Mouse (Mus musculus): Measurements from ENCODE around the gene Cxcl17. TPM values are rescaled to one million over a fixed set of nuclear protein-coding genes. Genes with fewer than 3 reads are reported as not detected.

Cxcl17 gene
- polyA plus RNA-seq, 1 experiment from 2014 or later = 0.58 TPM

DNA sequence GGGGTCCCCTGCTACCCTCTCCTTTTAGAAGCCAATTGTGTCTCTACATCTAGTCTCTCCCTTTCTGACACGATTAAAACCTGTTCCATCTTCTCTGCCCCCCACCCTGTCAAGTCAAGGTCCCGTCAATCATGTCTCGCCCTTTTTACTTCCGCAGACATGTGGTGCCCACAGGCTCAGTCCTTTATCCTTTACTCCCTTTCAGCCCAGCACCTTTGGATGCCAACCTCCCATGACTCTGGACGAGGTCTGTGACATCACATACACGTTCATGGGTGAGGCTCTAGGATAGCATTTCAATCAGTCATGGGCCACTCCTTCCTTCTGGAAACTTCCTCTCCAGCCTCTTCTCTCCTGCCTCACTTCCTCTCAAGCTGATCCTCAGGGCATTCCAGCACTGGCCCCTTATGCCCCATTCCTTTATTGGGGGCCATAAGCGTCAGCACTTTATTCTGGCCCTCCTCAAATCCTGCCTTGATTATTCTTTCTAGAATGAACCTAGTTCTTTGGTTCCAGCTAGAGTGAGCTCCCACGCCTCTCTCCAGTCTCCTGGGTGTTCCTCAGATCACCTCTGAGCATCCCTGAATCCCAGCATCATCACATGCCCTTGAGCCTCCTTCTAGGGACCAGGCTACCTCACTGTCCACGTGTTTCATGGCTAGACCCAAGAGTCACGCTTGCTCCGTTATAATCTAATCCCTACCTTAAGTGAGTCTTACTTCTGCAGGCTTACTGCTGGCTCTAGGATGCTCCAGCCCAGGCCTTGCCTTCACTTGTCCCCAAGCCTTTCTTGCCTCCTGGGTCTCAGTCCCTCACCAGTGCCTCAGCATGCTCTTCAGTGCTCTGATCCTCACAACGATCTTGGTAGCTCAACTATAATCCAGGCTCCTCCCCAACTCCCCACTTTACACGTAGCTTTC is 34.2 kb downstream of the Cxcl17 start:
- Histone ChIP-seq H3K27me3 (ENCODE audit: control insufficient read depth, insufficient read depth, low read length) (no peaks in the 10 kb centered on the region), H3K4me3 (ENCODE audit: low read depth, low read length) (no peak overlapping the region), H3K4me1 (ENCODE audit: control insufficient read depth, insufficient read depth, low read length) (no peaks in the 10 kb centered on the region; the same call in 1 of the 2 replicates), H3K4me2 (replicated peaks; ENCODE audit: low read depth, low read length) (no peak overlapping the region), H3K36me3 (ENCODE audit: control insufficient read depth, insufficient read depth, low read length) (peaks cover 6% of the 10 kb centered on the region; the same call in 1 of the 2 replicates), H3K27ac (ENCODE audit: low read length) (no peak overlapping the region), H3K9me3 (ENCODE audit: control insufficient read depth, low read depth, low read length) (no peaks in the 10 kb centered on the region), H3K9ac (replicated peaks; ENCODE audit: low read depth, low read length) (no peak overlapping the region)
- whole genome bisulfite sequencing = 81% methylated on average over 13 of the region's 13 CpGs
- no peak for ATAC-seq (ENCODE audit: insufficient number of reproducible peaks, insufficient read depth, low FRiP score, low read depth)

DNA sequence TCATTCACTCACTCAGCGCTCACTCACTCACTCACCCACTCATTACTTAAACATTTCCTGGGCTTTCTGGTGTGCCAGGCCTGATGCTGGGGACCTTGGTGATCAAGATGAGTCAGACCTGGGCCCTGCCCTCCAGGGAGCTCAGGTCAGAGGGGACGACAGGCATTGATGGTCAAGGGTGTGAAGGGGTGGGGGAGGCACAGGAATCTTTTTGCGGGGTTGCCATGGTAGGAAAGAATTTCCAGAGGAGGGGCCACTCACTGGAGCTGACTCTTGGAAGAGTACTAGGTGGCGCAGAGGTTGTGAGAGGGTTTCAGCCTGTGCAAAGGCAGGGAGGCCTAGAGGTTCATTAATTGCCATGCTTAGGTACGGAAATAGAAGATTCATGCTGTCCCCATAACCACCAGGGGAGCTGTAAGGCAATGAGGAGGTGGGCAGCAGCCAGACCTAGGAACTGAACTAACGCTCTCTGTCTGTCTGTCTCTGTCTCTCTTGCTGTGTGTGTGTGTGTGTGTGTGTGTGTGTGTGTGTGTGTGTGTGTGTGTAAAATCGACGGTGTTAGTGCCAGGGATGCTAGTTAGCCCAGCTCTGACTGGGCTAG is 35.5 kb downstream of the Cxcl17 start:
- Histone ChIP-seq H3K27ac (ENCODE audit: low read length) (no peak overlapping the region), H3K4me2 (replicated peaks; ENCODE audit: low read depth, low read length) (peak overlapping the region; percentile 41), H3K4me3 (ENCODE audit: low read depth, low read length) (no peak overlapping the region), H3K4me1 (ENCODE audit: control insufficient read depth, insufficient read depth, low read length) (no peaks in the 10 kb centered on the region; the same call in 1 of the 2 replicates), H3K27me3 (ENCODE audit: control insufficient read depth, insufficient read depth, low read length) (no peaks in the 10 kb centered on the region), H3K9me3 (ENCODE audit: control insufficient read depth, low read depth, low read length) (no peaks in the 10 kb centered on the region), H3K9ac (replicated peaks; ENCODE audit: low read depth, low read length) (no peak overlapping the region), H3K36me3 (ENCODE audit: control insufficient read depth, insufficient read depth, low read length) (no peaks in the 10 kb centered on the region)
- no peak for ATAC-seq (ENCODE audit: insufficient number of reproducible peaks, insufficient read depth, low FRiP score, low read depth)
- 38% methylated on average over 8 of the region's 8 CpGs for WGBS

- H3K36me3 ChIP-seq (ENCODE audit: control insufficient read depth, insufficient read depth, low read length) = no peaks in the 10 kb centered on the region
- no peaks in the 10 kb centered on the region for H3K9me3 ChIP-seq (ENCODE audit: control insufficient read depth, low read depth, low read length)
- peak; percentile 51; the same call in 1 of the 2 replicates for ATAC-seq (ENCODE audit: insufficient number of reproducible peaks, insufficient read depth, low FRiP score, low read depth)
- H3K4me2 ChIP-seq (replicated peaks; ENCODE audit: low read depth, low read length) = peak overlapping the region; percentile 41
- H3K27me3 ChIP-seq (ENCODE audit: control insufficient read depth, insufficient read depth, low read length) = no peaks in the 10 kb centered on the region
- 5% methylated on average over 17 of the region's 17 CpGs for WGBS
- no peak overlapping the region for H3K9ac ChIP-seq (replicated peaks; ENCODE audit: low read depth, low read length)
- no peaks in the 10 kb centered on the region; the same call in 1 of the 2 replicates for H3K4me1 ChIP-seq (ENCODE audit: control insufficient read depth, insufficient read depth, low read length)
- peak overlapping the region; percentile 10; the same call in 1 of the 2 replicates for H3K4me3 ChIP-seq (ENCODE audit: low read depth, low read length)
- H3K27ac ChIP-seq (ENCODE audit: low read length) = no peak overlapping the region
These were observed 36.1 kb downstream of the Cxcl17 start for GRCm38 (mm10) chr7:25376556-25376955.

GRCm38 (mm10) chr7:25372441-25372840 is 40.2 kb downstream of the Cxcl17 start:
- H3K4me3 ChIP-seq (ENCODE audit: low read depth, low read length) = no peak overlapping the region
- H3K27me3 ChIP-seq (ENCODE audit: control insufficient read depth, insufficient read depth, low read length) = peaks cover 16% of the 10 kb centered on the region; the same call in 1 of the 2 replicates
- no peaks in the 10 kb centered on the region for H3K9me3 ChIP-seq (ENCODE audit: control insufficient read depth, low read depth, low read length)
- no peaks in the 10 kb centered on the region for H3K4me1 ChIP-seq (ENCODE audit: control insufficient read depth, insufficient read depth, low read length)
- no peak overlapping the region for H3K9ac ChIP-seq (replicated peaks; ENCODE audit: low read depth, low read length)
- H3K4me2 ChIP-seq (replicated peaks; ENCODE audit: low read depth, low read length) = no peak overlapping the region
- no peak for ATAC-seq (ENCODE audit: insufficient number of reproducible peaks, insufficient read depth, low FRiP score, low read depth)
- H3K27ac ChIP-seq (ENCODE audit: low read length) = no peak overlapping the region
- 78% methylated on average over 5 of the region's 5 CpGs for WGBS
- H3K36me3 ChIP-seq (ENCODE audit: control insufficient read depth, insufficient read depth, low read length) = no peaks in the 10 kb centered on the region

- H3K4me3 ChIP-seq (ENCODE audit: low read depth, low read length) = no peak within 1 kb of the TSS
- no peak within 1 kb of the TSS for H3K27ac ChIP-seq (ENCODE audit: low read length)
- H3K9ac ChIP-seq (replicated peaks; ENCODE audit: low read depth, low read length) = no peak within 1 kb of the TSS
These were observed 43.5 kb downstream of the Cxcl17 start, which contains the start of gene Cnfn for GRCm38 (mm10) chr7:25369058-25369749. Gene Cnfn (minus strand): TSS chr7:25369724.

GRCm38 (mm10) chr7:25368333-25368732 is 44.4 kb downstream of the Cxcl17 start:
- H3K4me2 ChIP-seq (replicated peaks; ENCODE audit: low read depth, low read length) = no peak overlapping the region
- 31% methylated on average over 12 of the region's 12 CpGs for WGBS
- no peak overlapping the region for H3K9ac ChIP-seq (replicated peaks; ENCODE audit: low read depth, low read length)
- peaks cover 12% of the 10 kb centered on the region; the same call in 1 of the 2 replicates for H3K36me3 ChIP-seq (ENCODE audit: control insufficient read depth, insufficient read depth, low read length)
- H3K27me3 ChIP-seq (ENCODE audit: control insufficient read depth, insufficient read depth, low read length) = peaks cover 16% of the 10 kb centered on the region; the same call in 1 of the 2 replicates
- ATAC-seq (ENCODE audit: insufficient number of reproducible peaks, insufficient read depth, low FRiP score, low read depth) = no peak
- no peaks in the 10 kb centered on the region for H3K9me3 ChIP-seq (ENCODE audit: control insufficient read depth, low read depth, low read length)
- H3K4me1 ChIP-seq (ENCODE audit: control insufficient read depth, insufficient read depth, low read length) = no peaks in the 10 kb centered on the region
- no peak overlapping the region for H3K27ac ChIP-seq (ENCODE audit: low read length)
- no peak overlapping the region for H3K4me3 ChIP-seq (ENCODE audit: low read depth, low read length)

More at GRCm38 (mm10) chr7:25369058-25369749, 43.5 kb downstream of the Cxcl17 start, which contains the start of gene Cnfn:
- 0 out of 2 replicates have a peak, but pooled peaks cover 4% of the 10 kb centered on the region for H3K36me3 ChIP-seq (ENCODE audit: control insufficient read depth, insufficient read depth, low read length)
- peaks cover 16% of the 10 kb centered on the region; the same call in 1 of the 2 replicates for H3K27me3 ChIP-seq (ENCODE audit: control insufficient read depth, insufficient read depth, low read length)
- no peak within 1 kb of the TSS for H3K4me2 ChIP-seq (replicated peaks; ENCODE audit: low read depth, low read length)
- no peaks in the 10 kb centered on the region for H3K4me1 ChIP-seq (ENCODE audit: control insufficient read depth, insufficient read depth, low read length)
- no peaks in the 10 kb centered on the region for H3K9me3 ChIP-seq (ENCODE audit: control insufficient read depth, low read depth, low read length)
- no peak for ATAC-seq (ENCODE audit: insufficient number of reproducible peaks, insufficient read depth, low FRiP score, low read depth)
- WGBS = 52% methylated on average over 12 of the region's 12 CpGs

- WGBS = 4% methylated on average over 33 of the region's 33 CpGs
- Histone ChIP-seq H3K9ac (replicated peaks; ENCODE audit: low read depth, low read length) (no peak overlapping the region), H3K4me3 (ENCODE audit: low read depth, low read length) (no peak overlapping the region)
These were observed 44.9 kb downstream of the Cxcl17 start for GRCm38 (mm10) chr7:25367632-25368293.

More at GRCm38 (mm10) chr7:25367632-25368293, 44.9 kb downstream of the Cxcl17 start:
- H3K9me3 ChIP-seq (ENCODE audit: control insufficient read depth, low read depth, low read length) = no peaks in the 10 kb centered on the region
- no peak for ATAC-seq (ENCODE audit: insufficient number of reproducible peaks, insufficient read depth, low FRiP score, low read depth)
- H3K27ac ChIP-seq (ENCODE audit: low read length) = no peak overlapping the region
- peaks cover 15% of the 10 kb centered on the region; the same call in 1 of the 2 replicates for H3K36me3 ChIP-seq (ENCODE audit: control insufficient read depth, insufficient read depth, low read length)
- H3K27me3 ChIP-seq (ENCODE audit: control insufficient read depth, insufficient read depth, low read length) = peaks cover 16% of the 10 kb centered on the region; the same call in 1 of the 2 replicates
- no peak overlapping the region; the same call in 1 of the 2 replicates for H3K4me2 ChIP-seq (replicated peaks; ENCODE audit: low read depth, low read length)
- no peaks in the 10 kb centered on the region for H3K4me1 ChIP-seq (ENCODE audit: control insufficient read depth, insufficient read depth, low read length)

Data from stomach, embryonic 14.5 days (tissue).